Mouse (Mus musculus) myocyte (in vitro differentiated cells): ENCODE data around the gene Vash2.

Experiments
- E2F4 ChIP-seq: IDR thresholded peaks from one replicate; pipeline ENCODE4 v1.6.1; 2011; ENCODE audit warnings: mild to moderate bottlenecking, control low read depth, moderate library complexity; ENCODE audit not compliant: insufficient read depth
- MYOG ChIP-seq, 3 experiments: IDR thresholded peaks; one replicate each; pipeline ENCODE4 v1.6.1; 2011; ENCODE audit warnings: control low read depth in 2 of 3, low read depth in 2 of 3, mild to moderate bottlenecking in 2 of 3; ENCODE audit not compliant: insufficient read length in 2 of 3, control insufficient read depth in 1 of 3, insufficient read depth in 1 of 3
- POLR2A ChIP-seq: IDR thresholded peaks from one replicate; pipeline ENCODE4 v1.6.1; 2011; ENCODE audit warnings: low read depth, mild to moderate bottlenecking, control low read depth, moderate library complexity; ENCODE audit not compliant: insufficient read length
- POLR2AphosphoS2 ChIP-seq: IDR thresholded peaks from one replicate; pipeline ENCODE4 v1.6.1; 2011; ENCODE audit warnings: low read depth, control low read depth; ENCODE audit not compliant: insufficient read length

DNA sequence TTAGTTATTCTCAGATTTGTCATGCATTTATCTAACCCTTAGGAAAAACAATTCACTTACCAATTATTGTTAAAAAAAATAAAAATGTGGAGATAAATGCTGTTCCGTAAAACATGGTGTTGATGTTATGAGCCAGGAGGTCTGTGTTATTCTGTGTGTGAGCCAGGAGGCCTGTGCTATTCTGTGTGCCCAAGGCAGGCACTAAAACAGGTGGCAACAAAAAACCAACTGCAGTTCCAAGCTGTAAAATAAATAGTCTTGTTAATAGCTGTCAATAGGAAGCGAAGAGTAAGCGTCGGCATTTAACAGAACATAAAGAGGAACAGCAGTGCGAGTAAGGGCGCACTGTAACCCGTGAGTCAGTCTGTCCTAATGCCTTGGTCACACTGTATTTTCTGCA lies 41.9 kb upstream of the Vash2 start:
- TF ChIP-seq E2F4 (no peak), MYOG (IDR thresholded peaks at IDR 0.05; ENCODE audit: control insufficient read depth in 1 of 3, insufficient read depth in 1 of 3, insufficient read length in 2 of 3, low read depth in 2 of 3) (no peak), POLR2AphosphoS2 (no peak), POLR2A (no peak)
